Mouse (Mus musculus): Measurements from ENCODE around the gene Stim1.

GRCm38 (mm10) chr7:102260518-102260917, 7.1 kb upstream of the Stim1 start:
- TF ChIP-seq CTCF (conservative IDR thresholded peaks at IDR 0.05; ENCODE audit: insufficient read depth, insufficient read length, low read depth, low read length), result no peak
- TF ChIP-seq POLR2A (IDR thresholded peaks at IDR 0.05; ENCODE audit: low read depth, low read length), result no peak
